Mouse (Mus musculus) erythroblast, embryonic 14.5 days (primary cell): ENCODE results near the gene B4galnt4.

Source experiments
- GATA1 ChIP-seq: IDR thresholded peaks from 2 replicates; pipeline ENCODE4 v1.6.1; 2012; ENCODE audit warnings: low read length, inconsistent platforms, mixed read lengths
- TAL1 ChIP-seq: IDR thresholded peaks from 3 replicates; pipeline ENCODE4 v1.6.1; 2012; ENCODE audit warnings: low read length, inconsistent platforms, mixed read lengths

DNA sequence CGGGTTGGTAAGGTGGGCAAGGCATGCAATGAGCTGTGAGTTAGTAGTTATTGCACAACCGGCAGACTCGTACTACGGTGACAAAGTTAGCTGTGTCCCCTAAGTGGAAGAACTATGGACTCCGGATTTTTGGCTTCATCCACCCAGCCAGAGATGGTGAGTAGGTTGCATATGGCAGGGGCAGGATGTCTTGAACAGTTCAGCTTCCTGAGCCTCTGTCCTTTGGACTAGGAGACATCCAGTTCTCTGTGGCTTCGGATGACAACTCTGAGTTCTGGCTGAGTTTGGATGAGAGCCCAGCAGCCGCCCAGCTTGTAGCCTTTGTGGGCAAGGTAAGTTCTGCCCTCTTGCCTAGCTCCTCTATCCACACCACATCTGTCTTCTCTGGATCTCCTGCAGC lies 3.7 kb downstream of the B4galnt4 start:
- TF ChIP-seq GATA1 (no peak), TAL1 (no peak)
